Mouse (Mus musculus) limb, embryonic 12.5 days (tissue): ENCODE measurements around the gene Mertk. TPM values are rescaled to one million over a fixed set of nuclear protein-coding genes. Genes with fewer than 3 reads are reported as not detected.
"Not testable (repeated sequence)": the region's sequence is repeated elsewhere in the genome, so short reads cannot be mapped to it uniquely, and the experiment has no call there.

Source experiments
- ATAC-seq: fragments of 200-750 bp; cut with Nextera tagmentation; 2 replicates; pipeline ENCODE4 v1.8.0; 2017; ENCODE audit warnings: low read depth, moderate TSS enrichment; ENCODE audit not compliant: insufficient number of reproducible peaks, insufficient read depth, low FRiP score, low TSS enrichment
- H3K27ac ChIP-seq: fragments of 300-500 bp; sonication (generic); 2 replicates; pipeline ENCODE4 v1.5.1; 2016; ENCODE audit warnings: mild to moderate bottlenecking, moderate library complexity
- H3K27me3 ChIP-seq: fragments of 300-500 bp; sonication (generic); 2 replicates; pipeline ENCODE4 v1.6.1; 2016; ENCODE audit warnings: mild to moderate bottlenecking, moderate library complexity
- H3K36me3 ChIP-seq: fragments of 300-500 bp; sonication (generic); 2 replicates; pipeline ENCODE4 v1.6.1; 2016; ENCODE audit warnings: mild to moderate bottlenecking, moderate library complexity
- H3K4me1 ChIP-seq: fragments of 300-500 bp; sonication (generic); replicated peaks from 2 replicates; pipeline ENCODE4 v1.6.1; 2016
- H3K4me2 ChIP-seq: fragments of 300-500 bp; sonication (generic); 2 replicates; pipeline ENCODE4 v1.6.1; 2016; ENCODE audit warnings: mild to moderate bottlenecking, moderate library complexity
- H3K4me3 ChIP-seq: fragments of 300-500 bp; sonication (generic); replicated peaks from 2 replicates; pipeline ENCODE4 v1.5.1; 2016; ENCODE audit warnings: mild to moderate bottlenecking
- H3K9ac ChIP-seq: fragments of 300-500 bp; sonication (generic); replicated peaks from 2 replicates; pipeline ENCODE4 v1.6.1; 2016; ENCODE audit warnings: mild to moderate bottlenecking, moderate library complexity
- H3K9me3 ChIP-seq: fragments of 300-500 bp; sonication (generic); 2 replicates; pipeline ENCODE4 v1.6.1; 2016; ENCODE audit warnings: mild to moderate bottlenecking, moderate library complexity
- WGBS: fragments of 180-500 bp; shearing (Covaris S2); methylation state at CpG from one replicate; pipeline ENCODE4 v1.1.7; 2016; 5-methylcytosine and 5-hydroxymethylcytosine counted together
- polyA plus RNA-seq: library from polyadenylated mRNA; unstranded; fragments of >200 nt; fragmentation: Nextera tagmentation; extraction: Ambion mirVana; gene quantifications from 2 replicates; pipeline ENCODE4 v1.2.1, GENCODE M21; 2016

Gene Mertk
- polyA plus RNA-seq, result 20.0 and 21.0 TPM in 2 replicates

DNA sequence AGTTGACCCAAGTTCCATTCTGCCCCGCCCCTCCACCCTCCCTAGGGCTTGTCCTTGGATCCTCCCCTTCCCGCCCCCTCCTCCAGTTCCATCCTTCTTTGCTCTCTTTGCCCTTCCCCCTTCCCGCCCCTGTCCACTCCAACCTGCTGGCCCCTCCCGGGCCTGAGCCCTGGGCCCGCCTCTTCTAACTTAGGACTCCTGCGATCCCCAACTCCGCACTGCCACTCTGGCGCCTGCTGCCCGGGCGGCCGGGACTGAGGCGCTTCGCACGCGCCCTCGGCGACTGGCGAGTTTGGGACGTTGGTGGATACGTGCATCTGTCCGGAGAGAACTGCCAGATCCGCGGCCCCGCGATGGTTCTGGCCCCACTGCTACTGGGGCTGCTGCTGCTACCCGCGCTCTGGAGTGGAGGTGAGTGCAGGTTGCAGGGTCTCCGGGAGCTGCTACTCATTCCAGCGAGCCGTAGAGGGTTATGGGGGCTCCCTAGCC is at the start of gene Mertk:
Mertk (plus strand) TSS at position 264 of the 489 bp plus-strand sequence.
- under 1% methylated on average over 30 of the region's 30 CpGs for WGBS
- Histone ChIP-seq H3K36me3 (peaks cover 24% of the 10 kb centered on the region; the same call in 1 of the 2 replicates), H3K27ac (peak within 1 kb of the TSS; percentile 98), H3K4me3 (peak within 1 kb of the TSS; percentile 82), H3K9ac (peak within 1 kb of the TSS; percentile 88), H3K27me3 (no peaks in the 10 kb centered on the region), H3K9me3 (no peaks in the 10 kb centered on the region), H3K4me1 (peaks cover 21% of the 10 kb centered on the region), H3K4me2 (peak within 1 kb of the TSS; percentile 64)
- peak; percentile 92 for ATAC-seq

DNA sequence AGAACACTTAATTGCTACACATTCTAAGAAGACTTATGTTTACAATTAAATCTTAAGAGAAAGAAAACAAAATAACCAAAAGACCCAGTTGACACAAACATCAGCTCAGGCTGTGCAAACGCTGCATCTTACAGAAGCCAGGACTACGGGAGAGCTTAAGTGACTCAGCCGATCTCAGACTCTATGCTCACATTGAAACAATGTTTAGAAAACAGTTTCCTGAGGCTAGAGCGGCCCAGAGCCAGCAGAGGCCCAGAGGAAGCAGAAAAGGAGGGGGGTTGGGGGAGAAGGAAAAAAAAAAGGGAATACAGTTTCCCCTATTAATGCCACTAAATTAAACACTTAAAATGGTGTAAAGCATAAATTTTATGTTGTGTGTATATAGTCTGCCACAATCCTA is 18.1 kb upstream of the Mertk start:
- H3K9me3 ChIP-seq, result no peaks in the 10 kb centered on the region
- H3K9ac ChIP-seq, result no peak overlapping the region
- peaks cover 89% of the 10 kb centered on the region for H3K36me3 ChIP-seq
- ATAC-seq, result no peak
- whole genome bisulfite sequencing, result 90% methylated on average over 4 of the region's 4 CpGs
- no peaks in the 10 kb centered on the region for H3K27me3 ChIP-seq
- no peak overlapping the region for H3K4me3 ChIP-seq
- H3K4me2 ChIP-seq, result no peak overlapping the region
- H3K4me1 ChIP-seq, result peaks cover 3% of the 10 kb centered on the region
- H3K27ac ChIP-seq, result no peak overlapping the region

DNA sequence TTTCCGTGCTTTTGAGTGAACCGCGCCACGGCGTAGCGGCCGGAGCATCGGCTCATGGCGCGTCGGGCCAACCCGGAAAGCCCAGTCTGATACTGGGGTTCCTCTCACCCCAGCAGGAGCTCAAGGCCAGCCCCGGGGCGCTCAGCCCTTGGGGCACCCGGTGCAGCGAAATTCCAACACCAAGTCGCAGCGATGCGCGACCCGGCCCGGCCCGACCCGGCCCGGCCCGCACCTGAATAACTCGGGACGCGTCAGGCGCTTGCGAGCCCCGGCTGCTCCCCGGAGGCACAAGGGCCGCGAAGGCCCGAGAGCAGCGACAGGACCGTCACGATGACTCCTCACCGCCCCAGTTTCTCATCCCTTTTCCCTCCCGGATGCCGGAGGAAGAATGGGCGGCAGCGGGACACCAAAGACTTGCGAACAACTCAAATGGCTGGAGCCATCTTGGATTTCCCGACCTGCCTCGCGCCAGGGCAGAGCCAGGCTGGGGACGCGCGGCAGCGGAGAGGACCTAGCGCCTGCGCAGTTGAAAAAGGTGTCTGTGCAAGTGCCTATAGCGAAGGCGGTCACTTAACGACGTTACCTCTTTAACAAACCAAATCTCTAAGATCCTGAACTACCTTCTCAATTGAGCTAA is 11.7 kb upstream of the Mertk start, which contains the start of gene Anapc1:
Anapc1 (minus strand) TSS at position 471 of the 637 bp plus-strand sequence.
- Histone ChIP-seq H3K4me1 (peaks cover 12% of the 10 kb centered on the region), H3K27me3 (no peaks in the 10 kb centered on the region), H3K4me2 (peak within 1 kb of the TSS; percentile 79), H3K9me3 (no peaks in the 10 kb centered on the region), H3K27ac (peak within 1 kb of the TSS; percentile 91), H3K9ac (peak within 1 kb of the TSS; percentile 97), H3K4me3 (peak within 1 kb of the TSS; percentile 93), H3K36me3 (peaks cover 33% of the 10 kb centered on the region)
- under 1% methylated on average over 58 of the region's 58 CpGs for WGBS
- ATAC-seq, result peak; percentile 93

DNA sequence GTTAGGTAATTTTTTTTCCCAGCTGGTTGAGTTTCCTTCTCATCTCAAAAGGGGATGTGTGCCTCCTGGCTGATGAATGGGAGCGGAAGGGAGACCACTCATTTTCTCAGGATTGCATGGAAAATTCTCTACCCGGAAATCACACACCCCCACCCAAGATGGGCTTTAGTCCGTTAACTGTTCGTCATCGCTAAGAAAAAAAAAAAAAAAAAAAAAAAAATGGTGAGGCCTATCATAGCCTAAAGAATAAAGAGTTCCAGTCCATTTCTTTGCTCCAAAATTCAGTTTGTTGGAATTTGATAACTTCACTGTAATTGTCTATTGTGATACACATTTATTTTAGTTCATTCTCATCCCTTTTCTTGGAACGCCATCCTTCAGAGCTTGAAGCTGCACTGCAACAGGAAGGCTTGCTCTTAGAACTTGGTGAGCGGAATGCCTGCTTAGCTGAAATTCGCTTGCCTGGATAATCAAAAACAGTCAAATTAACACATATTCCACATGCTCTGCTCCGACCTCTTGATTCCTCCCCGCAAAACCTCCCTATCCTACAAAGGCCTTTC is 11.1 kb upstream of the Mertk start:
- 42% methylated on average over 10 of the region's 10 CpGs for WGBS
- H3K9ac ChIP-seq, result peak overlapping the region; percentile 97
- peak; percentile 78 for ATAC-seq

DNA sequence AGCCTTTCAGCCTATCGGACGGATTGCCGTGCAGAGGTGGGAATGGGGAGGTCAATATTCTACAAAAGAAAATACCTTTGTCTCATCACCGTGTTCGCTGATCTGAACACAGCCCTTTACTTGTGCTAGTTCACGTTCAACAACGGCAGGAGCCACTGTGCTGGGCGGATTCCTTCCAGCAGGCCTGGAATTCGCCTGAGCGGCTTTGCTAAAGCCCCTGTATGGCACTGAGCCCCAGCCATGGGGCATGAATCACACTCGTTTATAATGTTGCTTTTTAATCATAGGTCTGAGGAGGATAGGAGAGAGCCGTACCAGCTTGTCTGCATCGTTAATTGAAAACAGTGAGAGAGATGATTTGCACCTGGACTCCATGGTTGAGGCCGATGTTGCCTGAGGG is 6.4 kb upstream of the Mertk start:
- Histone ChIP-seq H3K27ac (0 out of 2 replicates have a peak overlapping the region, but pooled peaks have one; percentile 5), H3K36me3 (no peaks in the 10 kb centered on the region), H3K4me2 (no peak overlapping the region), H3K4me3 (no peak overlapping the region), H3K9me3 (no peaks in the 10 kb centered on the region), H3K9ac (no peak overlapping the region), H3K27me3 (no peaks in the 10 kb centered on the region), H3K4me1 (no peaks in the 10 kb centered on the region; the same call in 1 of the 2 replicates)
- WGBS, result 47% methylated on average over 14 of the region's 14 CpGs
- no peak for ATAC-seq

More for the DNA sequence above, 11.1 kb upstream of the Mertk start:
- H3K4me1 ChIP-seq, result peaks cover 12% of the 10 kb centered on the region
- peak overlapping the region; percentile 91 for H3K27ac ChIP-seq
- no peaks in the 10 kb centered on the region for H3K27me3 ChIP-seq
- H3K9me3 ChIP-seq, result no peaks in the 10 kb centered on the region
- peak overlapping the region; percentile 93 for H3K4me3 ChIP-seq
- peaks cover 27% of the 10 kb centered on the region for H3K36me3 ChIP-seq
- H3K4me2 ChIP-seq, result peak overlapping the region; percentile 79

DNA sequence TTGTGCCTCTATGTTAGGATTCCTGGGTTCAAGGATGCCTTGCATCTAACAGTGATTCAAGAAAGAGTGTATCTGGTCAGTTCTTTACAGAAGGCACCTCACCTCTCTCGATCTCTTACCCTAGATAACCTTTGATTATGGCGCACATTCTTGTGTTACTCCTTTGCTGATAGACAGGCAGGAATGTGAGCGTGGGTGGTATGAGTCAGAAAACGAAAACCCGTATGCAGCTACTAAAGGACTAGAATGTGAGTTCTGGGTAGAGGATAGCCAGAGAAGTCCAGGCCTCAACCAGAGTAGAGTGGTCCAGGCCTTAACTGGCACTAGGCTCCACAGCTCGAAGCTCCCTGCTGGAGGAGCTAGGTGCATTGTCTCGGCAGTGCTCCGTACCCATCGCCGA is 6.0 kb upstream of the Mertk start:
- 88% methylated on average over 10 of the region's 10 CpGs for WGBS
- H3K4me1 ChIP-seq, result peaks cover 4% of the 10 kb centered on the region; the same call in 1 of the 2 replicates
- no peaks in the 10 kb centered on the region for H3K36me3 ChIP-seq
- no peak overlapping the region for H3K9ac ChIP-seq
- H3K27me3 ChIP-seq, result no peaks in the 10 kb centered on the region
- no peaks in the 10 kb centered on the region for H3K9me3 ChIP-seq
- H3K27ac ChIP-seq, result 0 out of 2 replicates have a peak overlapping the region, but pooled peaks have one; percentile 5
- no peak overlapping the region for H3K4me3 ChIP-seq
- H3K4me2 ChIP-seq, result no peak overlapping the region
- ATAC-seq, result no peak

DNA sequence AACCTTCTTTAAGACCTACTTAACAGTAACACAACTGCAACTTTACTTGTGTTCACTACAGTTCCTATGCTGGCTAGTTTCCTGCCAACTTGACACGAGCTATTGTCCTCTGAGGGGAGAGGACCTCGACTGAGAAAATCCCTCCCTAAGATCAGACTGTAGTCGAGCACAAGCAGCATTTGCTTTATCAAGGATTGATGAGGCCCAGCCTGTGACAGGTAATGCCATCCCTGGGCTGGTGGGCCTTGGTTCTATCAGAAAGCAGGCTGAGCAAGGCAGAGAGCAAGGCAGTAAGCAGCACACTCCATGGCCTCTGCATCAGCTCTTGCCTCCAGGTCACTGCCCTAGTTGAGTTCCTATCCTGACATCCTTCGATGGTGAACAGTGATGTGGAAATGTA is 5.5 kb upstream of the Mertk start:
- no peak overlapping the region for H3K27ac ChIP-seq
- ATAC-seq, result no peak

DNA sequence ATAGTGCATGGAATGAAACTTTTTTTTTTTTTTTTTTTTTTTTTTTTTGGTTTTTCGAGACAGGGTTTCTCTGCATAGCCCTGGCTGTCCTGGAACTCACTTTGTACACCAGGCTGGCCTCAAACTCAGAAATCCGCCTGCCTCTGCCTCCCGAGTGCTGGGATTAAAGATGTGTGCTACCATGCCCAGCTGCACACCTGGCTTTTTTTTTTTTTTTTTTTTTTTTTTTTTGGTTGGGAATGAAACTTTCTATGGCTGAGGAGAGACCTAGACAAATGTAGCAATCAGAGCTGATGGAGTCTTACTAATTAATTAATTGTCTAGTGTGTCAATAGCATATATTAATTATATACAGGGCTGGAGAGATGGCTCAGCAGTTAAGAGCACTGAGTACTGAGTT is 4.9 kb upstream of the Mertk start:
- H3K4me3 ChIP-seq, H3K4me1 ChIP-seq, H3K36me3 ChIP-seq, H3K9ac ChIP-seq, H3K27me3 ChIP-seq, H3K9me3 ChIP-seq, ATAC-seq, H3K27ac ChIP-seq, H3K4me2 ChIP-seq: not testable (repeated sequence)
- WGBS, result 90% methylated on average over 3 of the region's 3 CpGs

More for the DNA sequence above, 5.5 kb upstream of the Mertk start:
- Histone ChIP-seq H3K36me3 (no peaks in the 10 kb centered on the region), H3K27me3 (no peaks in the 10 kb centered on the region), H3K4me3 (no peak overlapping the region), H3K4me2 (no peak overlapping the region), H3K9me3 (no peaks in the 10 kb centered on the region), H3K4me1 (peaks cover 6% of the 10 kb centered on the region; the same call in 1 of the 2 replicates), H3K9ac (no peak overlapping the region)
- WGBS, result 71% methylated on average over 4 of the region's 4 CpGs

DNA sequence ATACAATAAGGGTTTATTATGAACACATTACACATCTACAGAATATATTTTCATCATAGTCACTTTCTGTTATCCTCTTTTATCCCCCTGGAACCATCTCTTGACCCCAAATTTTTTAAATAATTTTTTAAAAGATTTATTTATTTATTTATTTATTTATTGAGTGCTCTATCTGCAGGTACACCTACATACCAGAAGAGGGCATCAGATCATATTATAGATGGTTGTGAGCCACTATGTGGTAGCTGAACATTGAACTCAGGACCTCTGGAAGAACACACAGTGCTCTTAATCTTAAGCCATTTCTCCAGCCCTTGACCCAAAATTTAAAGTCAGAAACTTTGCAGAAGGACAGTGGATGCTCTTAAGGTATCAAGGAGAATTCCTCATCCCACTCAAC is 4.2 kb upstream of the Mertk start:
- Histone ChIP-seq H3K4me1 (peaks cover 6% of the 10 kb centered on the region; the same call in 1 of the 2 replicates), H3K27me3 (no peaks in the 10 kb centered on the region), H3K27ac (no peak overlapping the region), H3K9ac (no peak overlapping the region), H3K4me2 (no peak overlapping the region), H3K36me3 (no peaks in the 10 kb centered on the region), H3K4me3 (no peak overlapping the region), H3K9me3 (no peaks in the 10 kb centered on the region)
- no peak for ATAC-seq

DNA sequence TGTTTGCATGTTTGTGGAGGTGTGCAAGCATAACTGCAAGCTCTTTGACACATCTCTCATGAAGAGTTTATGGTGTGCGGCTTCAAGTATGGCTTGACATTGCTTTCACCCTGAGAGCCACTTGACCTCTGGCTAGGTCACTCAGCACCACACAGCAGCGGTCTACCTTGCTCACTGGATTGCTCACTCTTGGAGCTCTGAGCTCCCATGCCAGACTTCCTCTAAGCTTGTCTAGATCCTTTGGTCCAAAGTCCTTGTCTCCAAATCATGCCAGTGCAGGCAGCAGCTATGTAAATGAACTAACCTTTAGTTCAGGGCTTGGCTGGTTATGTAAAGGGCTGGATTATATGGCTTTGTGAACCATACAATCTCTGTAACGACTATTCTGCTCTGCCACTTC is 2.3 kb upstream of the Mertk start:
- Histone ChIP-seq H3K27ac (no peak overlapping the region), H3K36me3 (peaks cover 3% of the 10 kb centered on the region; the same call in 1 of the 2 replicates), H3K4me1 (peaks cover 12% of the 10 kb centered on the region), H3K4me2 (no peak overlapping the region), H3K4me3 (no peak overlapping the region), H3K27me3 (no peaks in the 10 kb centered on the region), H3K9ac (no peak overlapping the region), H3K9me3 (no peaks in the 10 kb centered on the region)
- 79% methylated on average over 3 of the region's 3 CpGs for WGBS
- ATAC-seq, result no peak

DNA sequence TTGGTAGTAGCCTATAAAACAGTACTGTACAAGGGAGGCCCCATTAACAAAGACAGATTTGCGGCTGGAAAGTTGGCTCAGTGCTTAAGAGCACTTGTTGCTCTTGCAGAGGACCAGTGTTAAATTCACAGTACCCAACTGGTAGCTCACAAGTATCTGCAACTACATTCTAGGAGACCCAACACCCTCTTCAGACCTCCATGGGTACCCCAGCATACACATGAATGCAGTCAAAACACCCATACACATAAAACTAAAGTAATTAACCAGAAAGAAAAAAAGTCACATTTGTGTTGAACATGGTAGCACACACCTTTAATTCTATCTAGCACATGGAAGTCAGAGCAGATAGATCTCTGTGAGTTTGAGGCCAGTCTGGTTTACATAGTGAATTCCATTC is 1.7 kb upstream of the Mertk start:
- Histone ChIP-seq H3K4me1 (peaks cover 15% of the 10 kb centered on the region), H3K9ac (no peak overlapping the region), H3K4me3 (no peak overlapping the region), H3K27me3 (no peaks in the 10 kb centered on the region), H3K27ac (no peak overlapping the region), H3K4me2 (no peak overlapping the region), H3K9me3 (no peaks in the 10 kb centered on the region), H3K36me3 (peaks cover 8% of the 10 kb centered on the region; the same call in 1 of the 2 replicates)
- ATAC-seq, result no peak
- 77% methylated on average over 1 of the region's 1 CpGs for WGBS
